Mouse (Mus musculus) fibroblast of lung, adult 2 months (primary cell): Measurements from ENCODE around the gene Wipi1.
A peak's percentile ranks its signal among the peaks of the same experiment; 100 is the strongest.
"Not testable (repeated sequence)": the region's sequence is repeated elsewhere in the genome, so short reads cannot be mapped to it uniquely, and the experiment has no call there.

Experiments
- DNase-seq: peaks from one replicate; pipeline ENCODE4 v3.0.0-alpha.2; 2011; ENCODE audit warnings: low read depth

Gene Wipi1

DNA sequence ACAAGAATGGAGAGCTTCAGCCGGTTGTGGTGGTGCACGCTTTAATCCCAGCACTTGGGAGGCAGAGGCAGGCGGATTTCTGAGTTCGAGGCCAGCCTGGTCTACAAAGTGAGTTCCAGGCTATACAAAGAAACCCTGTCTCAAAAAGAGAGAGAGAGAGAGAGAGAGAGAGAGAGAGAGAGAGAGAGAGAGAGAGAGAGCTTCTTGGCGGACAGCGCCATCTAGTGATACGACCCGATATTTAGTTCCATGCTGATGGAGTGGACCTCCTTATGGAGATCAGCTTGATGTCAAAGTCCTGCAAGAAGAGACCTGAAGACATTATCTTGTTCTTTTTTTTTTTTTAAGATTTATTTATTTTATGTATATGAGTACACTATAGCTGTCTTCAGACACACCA, 7.3 kb upstream of the Wipi1 start:
- DNase-seq: not testable (repeated sequence)

DNA sequence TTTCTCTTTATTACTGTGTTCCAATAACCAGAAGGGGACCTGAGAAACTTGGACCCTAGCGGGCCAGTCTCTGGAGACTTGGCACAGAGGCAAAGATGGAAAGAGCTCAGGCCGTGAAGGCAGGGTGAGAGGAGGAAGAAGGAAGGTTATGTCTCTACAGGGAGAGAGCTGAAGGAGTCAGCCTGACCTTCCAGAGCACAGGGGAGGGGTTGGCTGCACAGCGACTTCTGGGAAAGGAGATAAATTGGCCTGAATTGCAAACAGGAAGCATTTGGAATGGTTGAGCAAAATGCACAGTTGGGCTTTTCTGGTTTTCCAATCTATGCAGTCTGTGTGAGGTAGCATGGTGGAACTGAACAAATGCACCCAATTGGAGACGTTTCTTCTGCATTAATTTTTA, 5.0 kb upstream of the Wipi1 start:
- DNase-seq: no peak

DNA sequence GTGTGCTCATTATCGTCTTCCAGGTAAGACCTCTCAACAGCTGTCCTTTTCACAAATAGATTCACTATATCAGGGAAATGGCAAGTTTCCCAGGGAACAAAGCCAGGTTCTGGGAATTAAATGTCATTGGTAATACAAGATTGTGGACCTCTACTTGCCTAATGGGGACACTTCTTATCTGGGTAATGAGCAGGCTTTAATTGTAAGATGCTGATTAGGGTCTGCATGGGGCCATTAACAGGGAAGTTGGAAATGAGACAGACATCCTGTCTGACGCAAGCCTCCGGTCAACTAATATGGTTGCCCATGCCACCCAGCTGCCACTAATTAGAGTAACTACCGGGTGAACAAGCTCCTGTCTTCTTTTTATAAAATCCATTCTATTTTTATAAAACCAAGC, 4.6 kb upstream of the Wipi1 start:
- no peak for DNase-seq

DNA sequence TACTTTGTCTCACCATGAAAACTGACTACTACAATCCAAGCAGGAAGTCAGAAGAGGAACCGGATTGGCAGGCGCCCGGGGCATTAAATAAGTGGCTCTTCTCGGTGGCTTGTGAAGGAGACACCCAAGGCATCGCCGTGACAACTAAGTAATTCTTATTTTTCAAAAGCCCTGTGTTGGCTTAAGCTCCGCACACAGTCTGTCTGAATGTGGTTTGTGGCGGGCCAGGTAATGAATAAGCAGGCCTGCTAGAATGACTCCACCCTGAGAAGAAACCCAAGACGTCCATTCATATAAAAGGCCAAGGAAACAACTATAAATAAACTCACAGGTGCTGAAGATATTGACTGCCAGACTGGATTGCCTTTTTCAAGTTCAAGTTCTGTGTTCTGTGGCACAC, 3.5 kb upstream of the Wipi1 start:
- no peak for DNase-seq

DNA sequence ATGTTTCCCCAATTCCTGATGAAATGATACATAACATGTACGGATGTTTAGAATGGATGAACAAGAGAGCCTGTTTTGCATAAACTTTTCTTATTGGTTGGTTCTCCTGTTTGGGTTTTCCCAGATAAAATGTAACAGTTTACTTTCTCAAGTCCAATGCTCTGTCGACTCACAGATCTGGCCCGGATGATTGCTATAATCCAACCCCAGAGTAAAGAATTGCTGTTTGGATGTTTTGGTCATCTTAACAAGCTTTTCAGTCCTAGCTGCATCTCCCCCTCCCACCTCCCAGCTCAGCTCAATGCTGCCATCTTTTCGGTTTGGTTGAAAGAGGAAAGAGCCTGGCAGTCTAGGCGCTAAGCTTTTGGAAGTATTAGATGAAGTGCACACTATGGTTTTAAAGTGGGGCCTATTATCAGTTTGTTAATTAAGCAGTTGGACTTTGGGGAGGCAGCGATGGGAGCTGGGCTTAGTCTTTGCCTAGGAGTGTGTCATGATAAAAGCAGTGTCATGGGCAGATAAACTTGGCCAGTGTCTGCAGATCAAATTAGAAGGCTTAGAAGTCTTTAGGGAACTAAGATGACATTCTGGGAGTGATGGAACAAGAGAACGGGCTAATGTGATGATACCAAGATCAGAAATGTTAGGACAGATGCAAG, 1.2 kb upstream of the Wipi1 start:
- no peak for DNase-seq

DNA sequence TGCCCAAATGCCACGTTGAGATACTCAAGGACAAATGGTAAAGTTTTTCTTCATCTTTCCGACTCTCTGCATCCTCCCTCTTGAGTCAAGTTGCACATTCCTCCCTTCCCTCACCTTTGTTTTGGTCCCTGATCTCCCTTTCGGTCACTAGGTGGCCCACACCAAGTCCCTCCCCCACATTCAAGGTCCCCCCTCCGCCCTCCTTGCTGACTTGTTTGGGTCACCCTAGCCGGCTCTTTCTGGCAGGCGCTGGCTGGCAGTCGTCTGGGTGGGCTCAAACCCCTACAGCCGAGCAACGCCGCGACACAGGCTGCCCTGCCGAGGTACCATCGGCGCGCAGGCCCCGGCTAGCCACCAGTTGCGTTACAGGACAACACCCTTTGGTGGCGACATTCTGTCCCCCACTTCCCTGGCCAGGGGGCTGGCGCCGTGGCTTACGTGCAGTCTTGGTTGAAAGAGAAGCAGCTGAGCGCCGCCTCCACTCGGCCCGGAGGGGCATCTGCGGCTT, 918 bp downstream of the Wipi1 start:
- no peak for DNase-seq

DNA sequence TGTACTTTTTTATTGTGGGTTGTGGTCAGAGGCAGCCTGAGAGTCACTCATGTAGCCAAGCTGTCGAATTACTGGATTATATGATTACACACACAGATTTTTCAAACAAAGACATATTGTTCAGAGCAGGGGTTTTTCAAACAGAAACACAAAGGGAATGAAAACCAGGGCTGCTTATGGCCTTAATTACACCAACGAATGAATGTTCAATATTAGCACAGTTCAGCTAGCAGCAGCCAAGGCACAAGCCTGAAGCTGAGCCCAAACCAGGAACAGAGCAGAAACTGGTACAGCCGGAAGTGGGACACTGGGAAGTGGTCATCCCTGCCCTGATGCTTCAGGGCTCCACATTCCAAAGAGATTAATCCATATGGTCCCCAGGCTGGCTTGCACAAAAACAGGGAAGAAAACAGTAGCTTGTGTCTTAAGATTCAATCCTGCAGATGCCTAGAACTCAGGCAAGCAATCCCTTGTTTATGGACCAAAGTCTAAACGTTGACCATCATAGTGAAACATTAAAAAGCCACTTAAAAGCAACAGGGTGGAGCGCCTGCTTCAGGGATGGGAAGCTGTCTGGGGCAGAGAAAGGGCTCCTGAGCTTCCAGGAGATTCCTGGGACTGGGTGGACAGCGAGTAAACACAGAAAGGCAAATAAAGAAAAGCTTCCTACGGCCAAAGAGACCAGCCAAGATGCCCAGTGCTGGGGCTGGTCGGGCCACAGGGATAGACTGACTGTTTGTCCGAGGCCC, 1.5 kb downstream of the Wipi1 start:
- DNase-seq: no peak

DNA sequence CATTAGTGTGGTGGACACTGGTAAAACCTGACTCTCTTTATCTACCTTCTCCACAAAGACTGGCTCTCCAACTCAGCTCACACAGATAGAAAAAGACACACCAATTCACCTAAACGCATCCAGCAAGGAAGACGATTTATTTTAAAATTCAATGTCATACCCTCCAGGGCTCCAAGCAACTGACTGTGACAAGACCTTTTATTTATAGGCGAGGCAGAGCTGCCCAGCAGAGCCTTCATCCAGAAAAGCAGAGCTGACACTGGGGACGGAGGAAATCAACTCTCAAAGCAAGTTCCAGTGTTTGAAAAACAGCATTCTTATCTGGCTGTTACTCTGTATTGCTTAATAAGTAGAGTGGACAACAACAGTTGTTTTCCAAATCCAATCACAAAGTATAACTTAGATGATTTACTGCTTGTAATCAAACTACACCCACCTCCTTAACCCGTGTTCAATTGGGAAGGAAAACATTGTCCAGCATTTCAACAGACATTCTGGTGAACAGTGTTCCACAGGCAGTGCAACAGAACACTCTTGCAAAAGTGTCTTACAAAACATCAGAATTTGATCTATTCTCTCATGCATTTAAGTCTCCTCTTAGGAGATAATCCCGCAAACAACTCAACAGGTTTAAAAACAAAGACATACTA, 2.7 kb downstream of the Wipi1 start:
- no peak for DNase-seq

DNA sequence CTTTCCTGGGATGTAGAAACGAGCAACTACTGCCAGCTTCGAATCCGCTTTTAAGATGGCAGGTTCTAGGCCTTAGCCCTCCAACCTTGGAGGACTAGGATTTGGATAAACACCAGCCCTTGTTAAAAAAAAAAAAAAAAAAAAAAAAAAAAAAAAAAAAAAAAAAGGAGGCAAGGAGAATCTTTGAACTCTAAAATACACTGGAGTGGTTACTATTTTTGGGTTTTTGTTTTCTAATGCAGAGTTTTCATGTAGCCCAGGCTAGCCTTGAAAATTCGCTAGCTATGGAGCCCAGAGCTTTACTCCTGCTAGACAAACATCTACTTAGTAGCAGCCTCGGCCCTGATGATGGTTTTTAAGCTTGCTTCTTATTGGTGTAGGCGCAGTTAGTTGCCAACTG, 4.2 kb downstream of the Wipi1 start:
- no peak for DNase-seq

DNA sequence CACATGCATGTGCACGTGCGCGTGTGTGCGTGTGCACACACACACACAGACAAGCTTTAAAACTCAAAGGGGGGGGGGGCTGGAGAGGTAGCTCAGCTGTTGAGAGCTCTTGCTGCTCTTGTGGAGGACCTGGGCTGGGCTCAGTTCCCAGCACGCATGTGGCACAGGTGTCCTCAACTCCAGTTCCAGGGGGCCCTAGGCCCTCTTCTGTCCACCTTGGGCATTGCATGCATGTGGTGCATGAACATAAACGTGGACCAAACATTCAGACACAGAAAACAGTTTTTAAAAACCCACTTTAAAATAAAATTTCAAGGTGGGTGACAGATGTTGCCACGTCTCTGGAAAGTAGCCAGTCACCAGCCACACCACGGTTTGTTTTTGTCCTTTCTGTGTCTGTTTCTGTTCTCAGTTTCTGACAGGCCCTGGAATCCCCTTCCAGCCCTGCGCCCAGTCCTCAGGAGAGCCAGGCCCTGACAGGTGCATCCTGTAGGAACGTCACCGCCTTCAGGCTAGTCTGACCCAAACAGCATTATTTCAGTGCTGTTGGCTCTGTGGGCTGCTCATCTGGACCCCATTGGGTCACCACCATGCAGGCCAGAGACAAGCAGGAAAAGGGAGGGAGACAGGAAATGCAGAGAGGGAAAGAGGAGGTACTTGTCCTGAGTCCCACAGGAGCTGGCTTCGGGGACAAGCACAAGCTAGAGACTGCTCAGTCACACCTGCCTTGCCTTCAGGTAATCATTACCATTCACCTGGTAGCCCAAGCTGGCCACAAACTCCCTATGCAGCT, 12.8 kb downstream of the Wipi1 start:
- DNase-seq: no peak

DNA sequence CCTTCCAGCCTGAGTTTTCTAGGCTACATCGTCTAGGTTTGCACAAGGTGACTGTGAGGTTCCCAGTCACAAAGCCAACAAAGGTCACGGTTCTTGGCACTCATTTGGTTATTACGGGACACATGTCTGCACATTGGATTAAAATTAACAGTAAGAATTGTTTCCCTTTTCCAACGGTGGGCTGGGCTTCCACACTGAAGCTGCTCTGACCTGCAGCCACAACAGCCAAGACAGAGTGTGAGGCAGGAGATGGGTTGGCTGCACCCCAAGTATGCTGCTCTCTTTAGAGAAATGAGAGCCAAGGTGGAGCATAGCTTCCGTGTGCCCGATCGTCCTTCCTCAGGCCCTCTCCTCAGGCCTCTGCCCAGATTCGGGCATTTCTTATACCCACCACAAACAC, 17.0 kb downstream of the Wipi1 start:
- no peak for DNase-seq

DNA sequence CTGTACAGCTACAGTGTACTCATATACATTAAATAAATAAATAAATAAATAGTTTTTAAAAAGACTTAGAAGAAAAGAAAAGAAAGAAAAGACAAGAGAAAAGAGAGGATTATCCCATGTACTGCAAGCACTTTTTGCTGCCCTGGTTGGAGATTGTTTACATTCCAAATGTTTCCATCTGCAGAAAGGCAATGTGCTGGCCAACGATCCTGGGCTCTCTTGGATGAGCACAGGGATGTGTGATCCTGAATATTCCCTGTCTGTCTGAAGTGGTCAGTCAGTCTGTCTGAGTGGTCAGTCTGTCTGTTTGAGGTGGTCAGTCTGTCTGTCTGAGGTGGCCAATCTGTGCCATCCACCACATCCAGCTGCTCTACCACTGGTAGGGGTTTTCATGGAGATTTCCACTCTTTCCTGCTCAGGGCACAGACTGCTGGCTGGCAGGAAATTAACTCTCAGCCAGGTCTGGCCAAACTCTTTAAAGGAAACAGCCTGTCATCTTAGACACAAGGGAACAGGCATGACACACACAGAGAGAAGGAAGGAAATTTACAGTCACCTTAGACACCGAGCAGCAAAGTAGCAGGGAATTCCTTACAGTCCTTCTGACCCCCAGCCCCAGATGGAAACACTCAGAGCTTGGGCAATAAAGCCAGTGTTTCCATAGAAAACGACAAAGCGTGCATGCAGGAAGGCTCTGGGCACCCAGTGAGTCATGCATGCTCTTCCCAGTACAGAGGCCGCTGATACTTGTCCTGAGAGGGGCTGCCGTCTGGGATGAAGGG, 18.4 kb downstream of the Wipi1 start:
- no peak for DNase-seq

DNA sequence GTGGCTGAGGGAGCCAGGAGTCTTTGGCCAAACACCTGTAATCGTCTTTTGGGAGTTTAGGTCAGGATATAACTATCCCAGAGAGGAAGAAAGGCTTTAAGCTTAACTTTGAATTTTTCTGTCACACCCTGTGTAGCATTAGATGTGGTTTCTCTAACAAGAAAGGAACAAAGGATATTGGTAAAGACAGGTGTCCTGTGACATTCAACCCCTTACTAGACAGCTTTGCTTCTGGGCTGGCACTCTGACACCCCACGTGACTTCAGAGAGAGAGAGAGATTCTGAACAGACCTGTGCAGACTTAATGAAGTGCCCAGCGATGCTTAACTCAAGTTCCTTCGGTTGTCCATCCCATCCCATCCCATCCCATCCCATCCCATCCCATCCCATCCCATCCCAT, 20.3 kb downstream of the Wipi1 start:
- no peak for DNase-seq

DNA sequence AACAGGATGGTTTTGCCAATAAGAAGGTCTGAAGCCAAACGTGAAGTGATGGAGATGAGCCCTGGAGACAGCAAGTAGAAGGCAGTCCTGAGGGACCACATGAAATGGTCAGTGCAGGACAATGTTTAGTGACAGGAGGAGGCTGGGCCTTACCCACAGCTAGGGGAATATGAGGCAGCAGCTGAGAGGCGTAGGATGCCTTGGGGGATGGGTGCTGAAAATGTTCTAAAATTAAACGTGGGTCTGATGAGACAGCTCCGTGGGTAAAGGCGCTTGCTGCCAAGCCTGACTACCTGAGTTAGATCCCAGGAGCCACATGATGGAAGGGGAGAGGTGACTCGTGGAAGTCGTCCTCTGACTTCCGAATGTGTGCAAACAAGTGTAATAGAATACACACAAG, 21.8 kb downstream of the Wipi1 start:
- DNase-seq: no peak

DNA sequence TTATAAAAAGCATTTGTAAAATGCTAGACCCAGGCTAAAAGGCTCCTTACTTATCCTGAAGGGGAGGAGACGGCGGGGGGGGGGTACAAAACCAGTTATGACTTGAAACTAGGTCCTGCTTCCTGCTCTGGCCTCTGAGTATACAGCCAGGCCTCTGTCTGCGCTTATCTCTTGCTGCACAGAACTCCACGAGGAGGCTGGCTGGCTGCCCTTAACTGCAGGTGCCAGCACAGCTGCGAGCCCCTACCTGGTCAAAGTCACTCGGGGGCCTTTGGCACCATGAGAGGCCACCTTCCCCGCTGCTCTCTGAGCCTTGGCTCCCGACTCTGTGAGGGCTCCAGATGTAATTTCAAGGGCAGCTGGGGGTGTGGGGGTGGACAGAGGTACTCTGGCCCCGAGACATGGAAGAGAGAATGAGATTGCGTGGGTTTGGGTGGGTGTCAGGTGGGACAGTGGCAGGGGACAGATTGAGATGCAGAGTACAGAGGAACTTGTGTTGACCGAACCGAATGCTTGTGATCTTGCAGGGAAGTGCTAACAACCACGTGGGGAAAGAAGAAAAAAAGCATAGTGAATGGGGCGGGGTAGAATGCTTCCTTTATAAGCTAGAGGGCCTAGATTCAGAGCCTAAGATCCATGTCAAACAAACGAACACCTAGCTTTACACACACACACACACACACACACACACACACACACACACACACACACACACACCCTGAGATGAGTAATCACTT, 24.0 kb downstream of the Wipi1 start:
- no peak for DNase-seq

DNA sequence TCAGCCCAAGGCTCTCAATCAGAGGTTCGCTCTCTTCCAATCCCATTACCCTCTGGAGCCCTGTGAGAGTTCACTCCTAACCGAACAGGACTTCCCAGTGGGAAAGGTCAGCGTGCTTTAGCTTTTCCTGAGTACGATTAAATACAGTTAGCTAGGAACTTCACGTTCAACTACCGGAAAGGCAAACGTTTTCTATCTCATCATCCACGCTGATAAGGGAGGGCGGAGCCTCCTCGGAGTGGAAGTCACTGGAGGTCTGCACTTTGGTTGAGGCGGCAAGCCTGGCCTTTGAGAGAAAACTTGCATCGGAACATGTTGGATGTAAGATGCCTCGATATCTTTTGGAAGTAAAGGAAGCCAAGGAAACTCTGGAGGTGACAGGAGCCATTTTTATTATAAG, 24.7 kb downstream of the Wipi1 start:
- DNase-seq: no peak

DNA sequence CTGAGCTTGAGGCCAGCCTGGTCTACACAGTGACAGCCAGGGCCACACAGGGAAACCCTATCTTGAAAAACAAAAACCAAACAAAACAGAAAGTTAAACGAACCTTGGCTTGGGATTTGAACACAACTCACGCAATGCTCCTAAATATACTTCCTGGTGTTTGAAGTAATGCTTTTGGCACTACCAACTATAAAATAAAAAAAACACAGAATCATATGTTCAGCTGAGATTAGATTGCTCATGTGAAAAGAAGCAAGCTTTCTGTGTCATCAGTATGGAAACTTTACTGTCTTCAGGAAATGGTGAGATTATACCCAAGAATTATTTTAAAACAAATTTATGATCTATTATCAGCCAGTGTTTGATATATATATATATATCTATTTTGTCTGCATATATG, 25.3 kb downstream of the Wipi1 start:
- no peak for DNase-seq

DNA sequence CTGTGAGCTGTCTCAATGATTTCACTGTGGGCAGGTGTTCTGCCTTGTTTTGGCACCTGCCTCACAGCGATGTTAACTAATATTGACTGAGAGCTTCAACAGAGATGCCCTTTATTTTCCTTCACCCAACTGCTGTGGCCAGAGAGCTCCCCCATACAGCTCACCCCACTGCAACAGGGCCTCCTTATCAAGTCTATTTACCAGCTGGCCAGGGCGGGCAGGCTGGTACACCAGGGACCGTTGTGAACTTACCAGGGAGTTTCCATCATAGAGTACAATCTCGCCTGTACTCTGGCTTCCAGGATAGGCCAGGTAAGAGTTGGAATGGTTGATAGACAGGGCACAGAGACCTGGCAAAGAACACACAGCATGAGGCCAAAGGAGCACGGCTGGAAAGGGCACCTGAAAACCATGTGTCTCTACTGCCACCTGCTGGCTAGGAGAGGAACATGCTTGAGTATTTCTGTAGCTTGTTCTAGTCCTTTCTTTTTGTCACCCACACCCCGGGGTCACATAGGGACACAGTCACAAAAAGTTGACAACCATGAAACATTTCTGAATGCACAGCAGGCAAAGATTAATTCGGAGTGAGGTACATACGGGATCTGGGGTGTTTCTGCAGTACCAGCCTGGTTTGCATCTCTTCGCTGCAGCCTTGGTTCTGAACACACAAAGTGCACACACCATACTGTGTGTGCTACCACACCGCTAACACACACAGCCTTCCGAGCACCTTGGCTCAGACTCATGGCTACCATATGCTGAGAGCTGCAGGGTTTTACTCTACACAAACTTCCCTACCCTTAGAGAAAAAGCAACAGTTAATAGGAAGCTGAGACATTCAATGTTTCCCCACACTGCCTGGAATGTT, 26.7 kb downstream of the Wipi1 start:
- DNase-seq: peak; percentile 28

DNA sequence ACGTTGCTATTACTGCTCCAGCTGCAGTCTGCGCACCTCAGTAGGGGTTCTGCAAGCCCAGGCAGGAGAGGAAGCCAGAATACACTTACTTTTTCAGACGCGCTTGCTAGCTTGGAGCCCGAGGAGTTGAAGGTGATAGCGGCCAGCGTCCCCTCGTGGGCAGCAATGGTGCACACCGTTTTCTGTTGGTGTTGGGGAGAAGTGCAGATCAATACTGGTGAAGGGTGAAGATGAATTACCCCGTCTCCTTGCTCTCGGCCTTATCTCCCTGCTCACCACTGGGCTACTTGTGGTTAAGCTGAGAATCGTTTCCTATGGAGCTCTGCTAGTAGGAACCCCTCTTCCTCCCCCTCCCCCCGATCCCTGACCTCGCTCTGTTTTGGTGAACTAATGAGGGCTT, 27.8 kb downstream of the Wipi1 start:
- DNase-seq: no peak

DNA sequence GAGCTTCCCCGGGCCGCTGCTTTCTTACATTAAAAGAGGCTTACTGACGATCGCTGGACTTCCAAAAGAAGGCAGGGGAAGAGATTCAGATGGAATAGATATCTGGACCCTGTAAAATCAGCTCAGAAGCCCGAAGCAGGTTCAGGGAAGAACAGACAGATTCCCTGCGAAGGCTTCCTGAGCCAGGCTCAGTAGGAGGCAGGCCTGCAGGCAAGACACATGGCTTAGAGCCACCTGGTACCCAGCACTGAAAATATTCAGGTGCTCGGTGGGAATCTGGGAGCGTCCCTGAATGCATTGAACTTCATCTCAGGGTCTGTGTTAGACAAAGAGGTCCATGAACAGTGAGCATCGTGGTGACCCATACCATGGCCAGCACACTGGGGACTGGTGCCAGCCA, 31.8 kb downstream of the Wipi1 start:
- no peak for DNase-seq
